Mouse (Mus musculus) heart, embryonic 16.5 days (tissue): Measurements from ENCODE around the gene Xirp2. TPM values are rescaled to one million over a fixed set of nuclear protein-coding genes. Genes with fewer than 3 reads are reported as not detected.

Experiments used
- ATAC-seq: fragments of 200-750 bp; cut with Nextera tagmentation; replicated peaks from 2 replicates; pipeline ENCODE4 v1.8.0; 2017; ENCODE audit warnings: moderate number of reproducible peaks; ENCODE audit not compliant: insufficient read depth, low FRiP score; ENCODE audit errors: extremely low read depth
- H3K27ac ChIP-seq: fragments of 300-500 bp; sonication (generic); 2 replicates; pipeline ENCODE4 v1.5.1; 2014; ENCODE audit warnings: mild to moderate bottlenecking, low read length, control low read depth, moderate library complexity
- H3K27me3 ChIP-seq: fragments of 300-500 bp; sonication (generic); 2 replicates; pipeline ENCODE4 v1.6.1; 2014; ENCODE audit warnings: low read length, mixed read lengths; ENCODE audit not compliant: control insufficient read depth, insufficient read depth
- H3K36me3 ChIP-seq: fragments of 300-500 bp; sonication (generic); 2 replicates; pipeline ENCODE4 v1.6.1; 2014; ENCODE audit not compliant: control insufficient read depth, insufficient read depth
- H3K4me1 ChIP-seq: fragments of 300-500 bp; sonication (generic); 2 replicates; pipeline ENCODE4 v1.6.1; 2014; ENCODE audit warnings: low read length, mixed read lengths; ENCODE audit not compliant: control insufficient read depth, insufficient read depth
- H3K4me2 ChIP-seq: fragments of 300-500 bp; sonication (generic); 2 replicates; pipeline ENCODE4 v1.6.1; 2014; ENCODE audit warnings: low read depth, mild to moderate bottlenecking, control low read depth, low read length
- H3K4me3 ChIP-seq: fragments of 300-500 bp; sonication (generic); 2 replicates; pipeline ENCODE4 v1.5.1; 2014; ENCODE audit warnings: mild to moderate bottlenecking, control low read depth, low read length
- H3K9ac ChIP-seq: fragments of 300-500 bp; sonication (generic); 2 replicates; pipeline ENCODE4 v1.6.1; 2014; ENCODE audit warnings: low read length, control low read depth
- H3K9me3 ChIP-seq: fragments of 300-500 bp; sonication (generic); replicated peaks from 2 replicates; pipeline ENCODE4 v1.6.1; 2016; ENCODE audit warnings: low read length; ENCODE audit not compliant: control insufficient read depth
- WGBS: fragments of 180-500 bp; shearing (Covaris S2); extraction: QIAGEN DNeasy Blood & Tissue Kit; methylation state at CpG from one replicate; pipeline ENCODE4 v1.1.7; 2014; 5-methylcytosine and 5-hydroxymethylcytosine counted together
- polyA plus RNA-seq: library from polyadenylated mRNA; unstranded; fragments of >200 nt; fragmentation: Nextera tagmentation; extraction: Ambion mirVana; gene quantifications from 2 replicates; pipeline ENCODE4 v1.2.1, GENCODE M21; 2015

Gene Xirp2
- polyA plus RNA-seq, 1 experiment from 2014 or later = 0.30 TPM

- no peak for ATAC-seq
- H3K4me2 ChIP-seq = no peak overlapping the region
- 85% methylated on average over 7 of the region's 7 CpGs for WGBS
These were observed 70.6 kb downstream of the Xirp2 start for GRCm38 (mm10) chr2:67516405-67516804.

GRCm38 (mm10) chr2:67535347-67535746 lies 89.5 kb downstream of the Xirp2 start:
- Histone ChIP-seq H3K4me2 (no peak overlapping the region), H3K27ac (no peak overlapping the region), H3K4me3 (no peak overlapping the region), H3K36me3 (no peaks in the 10 kb centered on the region), H3K9me3 (no peaks in the 10 kb centered on the region), H3K27me3 (no peaks in the 10 kb centered on the region), H3K4me1 (no peaks in the 10 kb centered on the region), H3K9ac (no peak overlapping the region)
- WGBS = 77% methylated on average over 2 of the region's 2 CpGs
- ATAC-seq = no peak

More at GRCm38 (mm10) chr2:67516405-67516804, 70.6 kb downstream of the Xirp2 start:
- Histone ChIP-seq H3K27ac (no peak overlapping the region), H3K36me3 (no peaks in the 10 kb centered on the region), H3K9ac (no peak overlapping the region), H3K9me3 (no peaks in the 10 kb centered on the region), H3K4me1 (no peaks in the 10 kb centered on the region), H3K27me3 (no peaks in the 10 kb centered on the region), H3K4me3 (no peak overlapping the region)

GRCm38 (mm10) chr2:67539426-67539825 lies 93.6 kb downstream of the Xirp2 start:
- Histone ChIP-seq H3K9ac (no peak overlapping the region), H3K4me1 (no peaks in the 10 kb centered on the region), H3K4me3 (no peak overlapping the region), H3K27me3 (no peaks in the 10 kb centered on the region), H3K9me3 (no peaks in the 10 kb centered on the region), H3K27ac (no peak overlapping the region), H3K4me2 (no peak overlapping the region), H3K36me3 (no peaks in the 10 kb centered on the region)
- no peak for ATAC-seq
- WGBS = 86% methylated on average over 6 of the region's 6 CpGs

- Histone ChIP-seq H3K4me1 (no peaks in the 10 kb centered on the region), H3K9ac (no peak overlapping the region), H3K9me3 (no peaks in the 10 kb centered on the region), H3K4me3 (no peak overlapping the region), H3K27me3 (no peaks in the 10 kb centered on the region), H3K36me3 (no peaks in the 10 kb centered on the region), H3K27ac (no peak overlapping the region), H3K4me2 (no peak overlapping the region)
- no peak for ATAC-seq
- WGBS = 62% methylated on average over 11 of the region's 11 CpGs
These were observed 96.3 kb downstream of the Xirp2 start for GRCm38 (mm10) chr2:67541957-67542696.

- Histone ChIP-seq H3K4me2 (no peak overlapping the region), H3K9me3 (no peaks in the 10 kb centered on the region), H3K9ac (no peak overlapping the region), H3K4me1 (no peaks in the 10 kb centered on the region), H3K4me3 (no peak overlapping the region), H3K27me3 (no peaks in the 10 kb centered on the region), H3K27ac (no peak overlapping the region), H3K36me3 (no peaks in the 10 kb centered on the region)
- 69% methylated on average over 8 of the region's 8 CpGs for WGBS
- ATAC-seq = no peak
These were observed 98.6 kb downstream of the Xirp2 start for GRCm38 (mm10) chr2:67544426-67544825.

- H3K9me3 ChIP-seq = no peaks in the 10 kb centered on the region
- no peaks in the 10 kb centered on the region for H3K27me3 ChIP-seq
- peak overlapping the region; percentile 63 for H3K9ac ChIP-seq
- no peaks in the 10 kb centered on the region for H3K36me3 ChIP-seq
- H3K4me1 ChIP-seq = peaks cover 5% of the 10 kb centered on the region; the same call in 1 of the 2 replicates
- H3K4me2 ChIP-seq = peak overlapping the region; percentile 94
- WGBS = 2% methylated on average over 23 of the region's 23 CpGs
- peak overlapping the region; percentile 80 for H3K4me3 ChIP-seq
- peak overlapping the region; percentile 26; the same call in 1 of the 2 replicates for H3K27ac ChIP-seq
- ATAC-seq = peak; percentile 34
These were observed 119.2 kb downstream of the Xirp2 start for GRCm38 (mm10) chr2:67564851-67565479.

GRCm38 (mm10) chr2:67565480-67566331 lies 119.9 kb downstream of the Xirp2 start, which contains the start of gene B3galt1:
Gene B3galt1, plus strand, starts transcription at chr2:67565871.
- peak within 1 kb of the TSS; percentile 94 for H3K4me2 ChIP-seq
- no peaks in the 10 kb centered on the region for H3K9me3 ChIP-seq
- H3K27me3 ChIP-seq = no peaks in the 10 kb centered on the region
- ATAC-seq = peak; percentile 94
- peak within 1 kb of the TSS; percentile 63 for H3K9ac ChIP-seq
- H3K27ac ChIP-seq = peak within 1 kb of the TSS; percentile 64
- no peaks in the 10 kb centered on the region for H3K36me3 ChIP-seq
- H3K4me1 ChIP-seq = peaks cover 5% of the 10 kb centered on the region; the same call in 1 of the 2 replicates
- 1% methylated on average over 76 of the region's 83 CpGs for WGBS
- peak within 1 kb of the TSS; percentile 80 for H3K4me3 ChIP-seq

- ATAC-seq = no peak
- Histone ChIP-seq H3K4me1 (peaks cover 5% of the 10 kb centered on the region; the same call in 1 of the 2 replicates), H3K4me3 (peak overlapping the region; percentile 80), H3K4me2 (peak overlapping the region; percentile 94), H3K36me3 (no peaks in the 10 kb centered on the region), H3K9me3 (no peaks in the 10 kb centered on the region), H3K27ac (no peak overlapping the region), H3K9ac (peak overlapping the region; percentile 63), H3K27me3 (no peaks in the 10 kb centered on the region)
- 4% methylated on average over 12 of the region's 12 CpGs for WGBS
These were observed 120.8 kb downstream of the Xirp2 start for GRCm38 (mm10) chr2:67566566-67566965.
